Mouse (Mus musculus) C2C12 (cell line): ENCODE data around the gene Ypel2. TPM values are rescaled to one million over a fixed set of nuclear protein-coding genes. Genes with fewer than 3 reads are reported as not detected.

Experiments
- H3K27me3 ChIP-seq: one replicate; pipeline ENCODE4 v1.6.1; 2011; ENCODE audit not compliant: control insufficient read depth, insufficient read depth, insufficient read length
- H3K36me3 ChIP-seq: one replicate; pipeline ENCODE4 v1.6.1; 2011; ENCODE audit not compliant: control insufficient read depth, insufficient read depth
- H3K4me3 ChIP-seq: one replicate; pipeline ENCODE4 v1.5.1; 2011; ENCODE audit warnings: mild to moderate bottlenecking, control low read depth; ENCODE audit not compliant: poor library complexity, insufficient read depth, severe bottlenecking
- H3K79me2 ChIP-seq: one replicate; pipeline ENCODE4 v1.6.1; 2011; ENCODE audit not compliant: control insufficient read depth, insufficient read depth
- H3K79me3 ChIP-seq: one replicate; pipeline ENCODE4 v1.6.1; 2011; ENCODE audit warnings: low read depth, control low read depth
- H3ac ChIP-seq: one replicate; pipeline ENCODE3; 2011; ENCODE audit warnings: low read depth; ENCODE audit not compliant: control insufficient read depth, insufficient read length
- CEBPB ChIP-seq: IDR thresholded peaks from one replicate; pipeline ENCODE4 v1.6.1; 2011; ENCODE audit warnings: low read depth, mild to moderate bottlenecking, control low read depth, moderate library complexity
- CTCF ChIP-seq: IDR thresholded peaks from one replicate; pipeline ENCODE4 v1.5.1; 2011; ENCODE audit not compliant: control insufficient read depth, insufficient read depth, insufficient read length
- FOSL1 ChIP-seq: IDR thresholded peaks from one replicate; pipeline ENCODE4 v1.8.0; 2011; ENCODE audit warnings: mild to moderate bottlenecking, low read length; ENCODE audit not compliant: poor library complexity, insufficient read depth, severe bottlenecking
- MAX ChIP-seq: IDR thresholded peaks from one replicate; pipeline ENCODE4 v1.6.1; 2011; ENCODE audit warnings: mild to moderate bottlenecking, control low read depth
- MYOD1 ChIP-seq: IDR thresholded peaks from one replicate; pipeline ENCODE4 v1.6.1; 2011; ENCODE audit warnings: low read depth; ENCODE audit not compliant: control insufficient read depth, insufficient read length
- MYOG ChIP-seq: IDR thresholded peaks from one replicate; pipeline ENCODE4 v1.6.1; 2011; ENCODE audit not compliant: control insufficient read depth, insufficient read length; ENCODE audit errors: extremely low read depth
- USF1 ChIP-seq: IDR thresholded peaks from one replicate; pipeline ENCODE4 v1.6.1; 2011; ENCODE audit warnings: low read depth, mild to moderate bottlenecking, control low read depth, moderate library complexity
- polyA plus RNA-seq: library from polyadenylated mRNA; unstranded; fragments of >200 nt; fragmentation: generic; extraction: Trizol; gene quantifications from one replicate; pipeline ENCODE4 v1.2.1, GENCODE M21; 2012; ENCODE audit warnings: missing spikeins

Gene Ypel2
- polyA plus RNA-seq, 1 experiment: 0.14 TPM

DNA sequence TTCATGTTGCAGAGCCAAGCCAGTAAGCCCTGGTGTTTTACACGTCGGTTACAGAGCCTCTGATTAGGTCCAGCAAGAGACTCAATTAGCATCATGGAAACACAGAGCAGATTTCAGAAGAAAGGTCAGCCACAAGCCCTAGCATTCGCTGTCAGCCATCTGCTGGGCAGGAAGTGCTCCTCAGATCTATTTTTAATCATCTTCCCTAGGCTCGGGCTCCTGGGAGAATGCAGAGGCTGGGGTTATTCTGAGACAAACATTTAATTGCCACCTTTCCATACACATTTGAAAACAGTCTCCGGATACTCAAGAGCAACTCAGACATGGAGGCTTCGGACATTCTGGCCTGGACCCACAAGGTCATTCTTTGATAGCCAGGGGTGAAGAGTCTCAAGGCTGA is 35.3 kb downstream of the Ypel2 start:
- H3K79me2 ChIP-seq: no peaks in the 10 kb centered on the region
- no peak overlapping the region for H3ac ChIP-seq
- H3K4me3 ChIP-seq: no peak overlapping the region
- no peak for TF ChIP-seq FOSL1
- TF ChIP-seq MAX: no peak
- no peak for TF ChIP-seq USF1
- no peak for TF ChIP-seq CTCF
- TF ChIP-seq MYOD1: no peak
- TF ChIP-seq MYOG: no peak
- TF ChIP-seq CEBPB: no peak
- no peaks in the 10 kb centered on the region for H3K79me3 ChIP-seq
- H3K36me3 ChIP-seq: no peaks in the 10 kb centered on the region
- no peaks in the 10 kb centered on the region for H3K27me3 ChIP-seq

DNA sequence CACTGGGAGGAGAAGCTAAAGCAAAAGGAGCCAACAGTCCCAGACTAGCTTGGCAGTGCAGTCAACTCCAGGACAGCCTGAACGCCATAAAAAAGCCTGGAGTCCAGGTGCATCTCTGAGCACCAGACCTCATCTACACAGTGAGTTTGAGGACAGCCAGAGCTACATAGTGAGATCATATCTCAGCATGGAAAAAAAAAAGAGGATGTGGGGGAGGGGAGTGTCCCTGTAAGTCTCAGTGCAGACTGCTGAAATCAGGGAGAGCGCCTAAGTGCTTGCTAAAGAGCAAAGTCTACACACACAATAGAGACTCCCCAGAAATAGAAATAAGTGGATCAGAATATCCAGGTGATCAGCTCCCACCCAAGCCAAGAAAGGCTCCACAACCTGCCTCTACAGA is 37.1 kb downstream of the Ypel2 start:
- H3ac ChIP-seq: no peak overlapping the region
- no peaks in the 10 kb centered on the region for H3K79me3 ChIP-seq
- H3K4me3 ChIP-seq: no peak overlapping the region
- H3K79me2 ChIP-seq: no peaks in the 10 kb centered on the region
- TF ChIP-seq CTCF (no peak), MYOD1 (no peak), MYOG (no peak), MAX (no peak), FOSL1 (no peak), USF1 (no peak), CEBPB (no peak)
- H3K36me3 ChIP-seq: no peaks in the 10 kb centered on the region
- H3K27me3 ChIP-seq: no peaks in the 10 kb centered on the region

DNA sequence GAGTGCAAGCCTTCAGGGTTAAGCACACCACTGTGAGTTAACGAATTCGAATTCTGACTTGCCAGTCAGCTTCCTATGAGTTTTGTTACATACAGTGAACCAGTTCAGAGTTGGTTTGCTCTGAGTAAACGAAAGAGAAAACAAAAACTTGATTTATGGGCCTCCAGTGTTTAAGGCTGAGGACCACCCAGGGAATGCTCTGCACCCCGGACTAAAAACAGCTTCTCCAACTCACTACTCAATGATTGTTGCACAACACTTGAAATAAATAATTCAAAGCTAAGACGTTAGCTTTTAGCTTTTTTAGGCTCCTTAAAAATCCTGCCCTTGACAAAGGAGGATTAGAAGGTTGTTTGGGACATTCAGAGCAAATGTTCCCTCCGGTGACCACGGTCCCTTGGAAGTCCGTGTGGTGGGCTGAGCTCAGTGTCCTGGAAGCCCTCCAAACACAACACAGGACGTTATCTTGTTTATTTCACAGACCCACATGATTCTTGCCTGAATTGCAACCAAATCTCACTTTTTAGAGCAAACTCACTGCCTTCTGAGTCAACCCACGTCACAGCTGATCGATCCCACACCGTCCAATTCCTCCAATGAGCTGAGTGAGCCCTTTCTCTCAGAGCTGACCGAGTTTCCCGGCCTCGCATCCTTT is 38.8 kb downstream of the Ypel2 start:
- Histone ChIP-seq H3K79me2 (no peaks in the 10 kb centered on the region), H3K36me3 (no peaks in the 10 kb centered on the region), H3K79me3 (no peaks in the 10 kb centered on the region), H3K27me3 (no peaks in the 10 kb centered on the region), H3ac (no peak overlapping the region), H3K4me3 (no peak overlapping the region)
- TF ChIP-seq MYOD1 (no peak), CTCF (no peak), FOSL1 (no peak), CEBPB (no peak), USF1 (no peak), MYOG (no peak), MAX (no peak)

DNA sequence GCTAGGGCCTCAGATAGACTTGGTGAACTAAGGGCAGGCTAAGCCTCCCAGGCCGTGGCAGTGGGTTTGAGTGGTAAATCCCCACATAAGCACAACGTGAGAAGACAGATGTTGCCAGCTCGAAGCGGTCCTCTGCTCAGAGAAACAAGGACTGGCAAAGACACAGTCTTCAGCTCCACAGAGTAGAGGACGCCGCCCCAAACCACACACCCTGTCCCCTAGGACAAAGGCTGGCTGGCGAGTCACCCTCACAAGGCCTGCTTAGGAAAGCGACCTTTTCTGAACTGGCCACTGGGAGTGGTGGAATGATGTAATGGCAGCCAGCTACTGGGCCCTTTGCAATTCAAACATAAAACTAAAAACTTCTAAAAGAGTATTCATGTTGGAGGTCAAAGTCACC is 40.4 kb downstream of the Ypel2 start:
- no peaks in the 10 kb centered on the region for H3K36me3 ChIP-seq
- H3K27me3 ChIP-seq: no peaks in the 10 kb centered on the region
- H3K79me3 ChIP-seq: no peaks in the 10 kb centered on the region
- H3K79me2 ChIP-seq: no peaks in the 10 kb centered on the region
- H3K4me3 ChIP-seq: no peak overlapping the region
- TF ChIP-seq MYOD1 (no peak), MYOG (no peak)
- H3ac ChIP-seq: peak overlapping the region; percentile 3

DNA sequence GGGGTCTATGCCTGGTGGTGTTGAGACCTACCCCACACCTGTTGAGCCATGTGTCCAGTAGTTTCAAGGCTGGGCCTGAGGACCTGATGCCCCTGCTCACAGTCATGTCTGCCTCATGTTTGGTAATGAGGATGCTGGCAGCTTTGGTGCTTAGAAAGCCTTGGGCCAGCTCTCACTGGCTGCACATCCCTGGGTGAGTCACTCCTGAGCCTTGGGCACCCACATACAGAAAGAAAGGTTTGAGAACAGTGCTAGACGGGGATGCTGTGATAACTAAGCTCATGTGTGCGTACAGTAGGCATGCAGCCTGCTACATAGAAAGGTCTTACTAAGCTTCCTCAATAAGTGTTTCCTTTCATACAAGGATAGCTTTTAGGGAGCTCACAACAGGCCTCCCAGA is 40.8 kb downstream of the Ypel2 start:
- TF ChIP-seq CTCF (no peak), USF1 (no peak), MYOD1 (no peak), FOSL1 (no peak), MAX (no peak), MYOG (no peak), CEBPB (no peak)
- no peaks in the 10 kb centered on the region for H3K27me3 ChIP-seq
- no peaks in the 10 kb centered on the region for H3K36me3 ChIP-seq
- no peak overlapping the region for H3K4me3 ChIP-seq
- no peaks in the 10 kb centered on the region for H3K79me3 ChIP-seq
- H3ac ChIP-seq: no peak overlapping the region
- H3K79me2 ChIP-seq: no peaks in the 10 kb centered on the region

DNA sequence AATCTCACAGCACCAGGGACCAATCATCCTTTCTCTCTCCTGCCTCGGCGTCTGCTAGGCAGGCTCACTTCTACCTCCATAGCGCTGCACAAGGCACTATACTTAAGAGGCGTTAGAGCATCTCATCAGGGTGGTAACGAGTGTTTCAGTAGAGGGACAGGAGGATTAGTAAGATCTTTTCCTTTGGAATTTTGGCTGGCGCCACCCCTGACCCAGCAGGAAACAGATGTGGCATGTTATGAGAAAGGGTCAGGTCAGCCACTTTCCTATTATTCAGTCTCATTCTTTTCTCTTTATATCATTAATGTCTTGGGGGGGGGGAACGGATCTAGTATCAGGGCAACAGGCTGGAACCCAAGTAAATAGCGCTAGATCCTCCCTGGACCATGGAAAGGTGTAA is 41.8 kb downstream of the Ypel2 start:
- no peaks in the 10 kb centered on the region for H3K79me2 ChIP-seq
- no peaks in the 10 kb centered on the region for H3K79me3 ChIP-seq
- H3K4me3 ChIP-seq: no peak overlapping the region
- H3K36me3 ChIP-seq: no peaks in the 10 kb centered on the region
- H3ac ChIP-seq: no peak overlapping the region
- H3K27me3 ChIP-seq: no peaks in the 10 kb centered on the region
- TF ChIP-seq MYOG: no peak
- TF ChIP-seq MAX: no peak
- no peak for TF ChIP-seq CEBPB
- no peak for TF ChIP-seq USF1
- no peak for TF ChIP-seq FOSL1
